Mouse (Mus musculus) midbrain, postnatal 0 days (tissue): ENCODE data around the gene Uckl1. TPM values are rescaled to one million over a fixed set of nuclear protein-coding genes. Genes with fewer than 3 reads are reported as not detected.

Experiments
- ATAC-seq: fragments of 200-750 bp; cut with Nextera tagmentation; 2 replicates; pipeline ENCODE4 v1.8.0; 2017; ENCODE audit warnings: moderate number of reproducible peaks, mild to moderate bottlenecking, moderate TSS enrichment, moderate library complexity; ENCODE audit not compliant: low FRiP score
- DNase-seq: peaks from one replicate; pipeline ENCODE4 v3.0.0-alpha.2; 2015; ENCODE audit warnings: low spot score
- H3K27ac ChIP-seq: fragments of 300-500 bp; sonication (generic); 2 replicates; pipeline ENCODE4 v1.5.1; 2014; ENCODE audit warnings: low read depth, mild to moderate bottlenecking, low read length, mixed read lengths
- H3K27me3 ChIP-seq: fragments of 300-500 bp; sonication (generic); 2 replicates; pipeline ENCODE4 v1.6.1; 2014; ENCODE audit warnings: low read length, control low read depth, mixed read lengths; ENCODE audit not compliant: insufficient read depth
- H3K36me3 ChIP-seq: fragments of 300-500 bp; sonication (generic); 2 replicates; pipeline ENCODE4 v1.6.1; 2014; ENCODE audit warnings: low read length, control low read depth, mixed read lengths; ENCODE audit not compliant: insufficient read depth
- H3K4me1 ChIP-seq: fragments of 300-500 bp; sonication (generic); 2 replicates; pipeline ENCODE4 v1.6.1; 2014; ENCODE audit warnings: mild to moderate bottlenecking, control low read depth, antibody characterized with exemption, low read length, mixed read lengths; ENCODE audit not compliant: insufficient read depth
- H3K4me2 ChIP-seq: fragments of 300-500 bp; sonication (generic); 2 replicates; pipeline ENCODE4 v1.6.1; 2014; ENCODE audit warnings: low read depth, mild to moderate bottlenecking, low read length, mixed read lengths; ENCODE audit not compliant: poor library complexity, severe bottlenecking
- H3K4me3 ChIP-seq: fragments of 300-500 bp; sonication (generic); 2 replicates; pipeline ENCODE4 v1.5.1; 2014; ENCODE audit warnings: low read depth, mild to moderate bottlenecking, low read length, moderate library complexity
- H3K9ac ChIP-seq: fragments of 300-500 bp; sonication (generic); replicated peaks from 2 replicates; pipeline ENCODE4 v1.6.1; 2014; ENCODE audit warnings: mild to moderate bottlenecking, low read length, moderate library complexity, mixed read lengths; ENCODE audit not compliant: poor library complexity, severe bottlenecking
- H3K9me3 ChIP-seq: fragments of 300-500 bp; sonication (generic); 2 replicates; pipeline ENCODE4 v1.6.1; 2016; ENCODE audit warnings: low read length, control low read depth
- CTCF ChIP-seq: IDR thresholded peaks from 2 replicates; pipeline ENCODE4 v1.5.1; 2016; ENCODE audit warnings: antibody characterized with exemption, mild to moderate bottlenecking
- WGBS: fragments of 180-500 bp; shearing (Covaris S2); extraction: QIAGEN DNeasy Blood & Tissue Kit; methylation state at CpG from one replicate; pipeline ENCODE4 v1.1.7; 2014; 5-methylcytosine and 5-hydroxymethylcytosine counted together
- polyA plus RNA-seq: library from polyadenylated mRNA; unstranded; fragments of >200 nt; fragmentation: Nextera tagmentation; extraction: Ambion mirVana; gene quantifications from 2 replicates; pipeline ENCODE4 v1.2.1, GENCODE M21; 2015
- total RNA-seq: library from RNA; depleted of rRNA; stranded (reverse); fragments of >200 nt; gene quantifications from 2 replicates; pipeline ENCODE4 v1.2.3, GENCODE M21; 2014

The Uckl1 gene
- total and polyA plus RNA-seq, 2 experiments from 2014 or later: 45.2 to 49.8 TPM

GRCm38 (mm10) chr2:181601751-181602145 lies 17.1 kb upstream of the Uckl1 start:
- H3K27me3 ChIP-seq: no peaks in the 10 kb centered on the region
- peak overlapping the region; percentile 60 for H3K4me3 ChIP-seq
- no peak for TF ChIP-seq CTCF

GRCm38 (mm10) chr2:181600828-181601750 lies 16.4 kb upstream of the Uckl1 start:
- H3K4me3 ChIP-seq: peak overlapping the region; percentile 60
- no peaks in the 10 kb centered on the region for H3K27me3 ChIP-seq
- H3K27ac ChIP-seq: peak overlapping the region; percentile 81
- peaks cover 6% of the 10 kb centered on the region; the same call in 1 of the 2 replicates for H3K36me3 ChIP-seq
- H3K4me1 ChIP-seq: peaks cover 8% of the 10 kb centered on the region; the same call in 1 of the 2 replicates
- DNase-seq (peak; percentile 99), ATAC-seq (peak; percentile 94)
- WGBS: 1% methylated on average over 57 of the region's 57 CpGs
- H3K4me2 ChIP-seq: peak overlapping the region; percentile 61
- peak overlapping the region; percentile 83 for H3K9ac ChIP-seq
- peak; percentile 25 for TF ChIP-seq CTCF
- no peaks in the 10 kb centered on the region for H3K9me3 ChIP-seq

More at GRCm38 (mm10) chr2:181601751-181602145, 17.1 kb upstream of the Uckl1 start:
- H3K4me1 ChIP-seq: peaks cover 8% of the 10 kb centered on the region; the same call in 1 of the 2 replicates
- H3K4me2 ChIP-seq: peak overlapping the region; percentile 55
- 34% methylated on average over 10 of the region's 10 CpGs for WGBS
- peaks cover 2% of the 10 kb centered on the region; the same call in 1 of the 2 replicates for H3K36me3 ChIP-seq
- no peak for ATAC-seq
- no peak for DNase-seq
- H3K9me3 ChIP-seq: no peaks in the 10 kb centered on the region
- peak overlapping the region; percentile 81 for H3K27ac ChIP-seq
- peak overlapping the region; percentile 83 for H3K9ac ChIP-seq

- Histone ChIP-seq H3K9me3 (no peaks in the 10 kb centered on the region), H3K4me1 (peaks cover 8% of the 10 kb centered on the region; the same call in 1 of the 2 replicates), H3K4me3 (peak overlapping the region; percentile 60), H3K9ac (peak overlapping the region; percentile 48), H3K4me2 (peak overlapping the region; percentile 61), H3K27ac (peak overlapping the region; percentile 77), H3K36me3 (peaks cover 9% of the 10 kb centered on the region; the same call in 1 of the 2 replicates), H3K27me3 (no peaks in the 10 kb centered on the region)
- no peak for ATAC-seq
- TF ChIP-seq CTCF: no peak
- DNase-seq: no peak
- 69% methylated on average over 6 of the region's 6 CpGs for WGBS
Measured at GRCm38 (mm10) chr2:181600226-181600758, 15.6 kb upstream of the Uckl1 start.

- ATAC-seq (peak; percentile 60), DNase-seq (peak; percentile 81)
- WGBS: 1% methylated on average over 70 of the region's 71 CpGs
- H3K4me2 ChIP-seq: peak within 1 kb of the TSS; percentile 73
- peak within 1 kb of the TSS; percentile 91 for H3K9ac ChIP-seq
- TF ChIP-seq CTCF: peak; percentile 35; the same call in 1 of the 2 replicates
- peak within 1 kb of the TSS; percentile 94 for H3K27ac ChIP-seq
- H3K9me3 ChIP-seq: no peaks in the 10 kb centered on the region
- peaks cover 9% of the 10 kb centered on the region; the same call in 1 of the 2 replicates for H3K36me3 ChIP-seq
- H3K4me3 ChIP-seq: peak within 1 kb of the TSS; percentile 81
- H3K4me1 ChIP-seq: peaks cover 8% of the 10 kb centered on the region; the same call in 1 of the 2 replicates
- no peaks in the 10 kb centered on the region for H3K27me3 ChIP-seq
Measured at GRCm38 (mm10) chr2:181598454-181599351, 14.0 kb upstream of the Uckl1 start, which contains the start of gene Samd10. Gene Samd10, minus strand, starts transcription at chr2:181599212.

- H3K4me2 ChIP-seq: peak overlapping the region; percentile 73
- TF ChIP-seq CTCF: peak; percentile 49
- WGBS: 68% methylated on average over 7 of the region's 7 CpGs
- peak overlapping the region; percentile 94; the same call in 1 of the 2 replicates for H3K27ac ChIP-seq
- H3K27me3 ChIP-seq: no peaks in the 10 kb centered on the region
- peak overlapping the region; percentile 91; the same call in 1 of the 2 replicates for H3K9ac ChIP-seq
- peaks cover 9% of the 10 kb centered on the region; the same call in 1 of the 2 replicates for H3K36me3 ChIP-seq
- H3K4me3 ChIP-seq: peak overlapping the region; percentile 81; the same call in 1 of the 2 replicates
- no peak for ATAC-seq
- H3K4me1 ChIP-seq: peaks cover 8% of the 10 kb centered on the region; the same call in 1 of the 2 replicates
- H3K9me3 ChIP-seq: no peaks in the 10 kb centered on the region
- peak; percentile 40 for DNase-seq
Measured at GRCm38 (mm10) chr2:181597378-181598061, 12.8 kb upstream of the Uckl1 start.
